Mouse (Mus musculus) liver, postnatal 0 days (tissue): Measurements from ENCODE around the gene Bahcc1. TPM values are rescaled to one million over a fixed set of nuclear protein-coding genes. Genes with fewer than 3 reads are reported as not detected.
A peak's percentile ranks its signal among the peaks of the same experiment; 100 is the strongest.

Experiments
- ATAC-seq: fragments of 200-750 bp; cut with Nextera tagmentation; 2 replicates; pipeline ENCODE4 v1.8.0; 2017; ENCODE audit warnings: mild to moderate bottlenecking, moderate library complexity
- DNase-seq: peaks from one replicate; pipeline ENCODE4 v3.0.0-alpha.2; 2016
- H3K27ac ChIP-seq: fragments of 300-500 bp; sonication (generic); 2 replicates; pipeline ENCODE4 v1.5.1; 2014; ENCODE audit warnings: antibody characterized with exemption, moderate library complexity, mild to moderate bottlenecking, low read depth
- H3K27me3 ChIP-seq: fragments of 300-500 bp; sonication (generic); 2 replicates; pipeline ENCODE4 v1.6.1; 2014; ENCODE audit warnings: low read length, control low read depth, mixed read lengths; ENCODE audit not compliant: insufficient read depth
- H3K36me3 ChIP-seq: fragments of 300-500 bp; sonication (generic); replicated peaks from 2 replicates; pipeline ENCODE4 v1.6.1; 2014; ENCODE audit warnings: mild to moderate bottlenecking, control low read depth, low read length, moderate library complexity, mixed read lengths; ENCODE audit not compliant: insufficient read depth
- H3K4me1 ChIP-seq: fragments of 300-500 bp; sonication (generic); 2 replicates; pipeline ENCODE4 v1.6.1; 2014; ENCODE audit warnings: antibody characterized with exemption, mild to moderate bottlenecking, control low read depth; ENCODE audit not compliant: insufficient read depth
- H3K4me2 ChIP-seq: fragments of 300-500 bp; sonication (generic); 2 replicates; pipeline ENCODE4 v1.6.1; 2014; ENCODE audit warnings: low read depth, mild to moderate bottlenecking, low read length, moderate library complexity, mixed read lengths
- H3K4me3 ChIP-seq: fragments of 300-500 bp; sonication (generic); 2 replicates; pipeline ENCODE4 v1.5.1; 2014; ENCODE audit warnings: low read depth, low read length
- H3K9ac ChIP-seq: fragments of 300-500 bp; sonication (generic); replicated peaks from 2 replicates; pipeline ENCODE4 v1.6.1; 2014; ENCODE audit warnings: mild to moderate bottlenecking, moderate library complexity
- H3K9me3 ChIP-seq: fragments of 300-500 bp; sonication (generic); 2 replicates; pipeline ENCODE4 v1.6.1; 2016; ENCODE audit warnings: mild to moderate bottlenecking, control low read depth, low read length, mixed read lengths
- CTCF ChIP-seq: sonication (generic); IDR thresholded peaks from 2 replicates; pipeline ENCODE4 v1.5.1; 2016; ENCODE audit warnings: antibody characterized with exemption, low read depth
- EP300 ChIP-seq: IDR thresholded peaks from 2 replicates; pipeline ENCODE4 v1.6.1; 2016; ENCODE audit warnings: antibody characterized with exemption, low read depth, mild to moderate bottlenecking
- WGBS: fragments of 180-500 bp; shearing (Covaris S2); extraction: QIAGEN DNeasy Blood & Tissue Kit; methylation state at CpG from one replicate; pipeline ENCODE4 v1.1.7; 2014; ENCODE audit not compliant: insufficient replicate concordance; 5-methylcytosine and 5-hydroxymethylcytosine counted together
- polyA plus RNA-seq: library from polyadenylated mRNA; unstranded; fragments of >200 nt; fragmentation: Nextera tagmentation; extraction: Ambion mirVana; gene quantifications from 2 replicates; pipeline ENCODE4 v1.2.1, GENCODE M21; 2015

Bahcc1 gene
- polyA plus RNA-seq, 1 experiment from 2014 or later, result 1.1 TPM

DNA sequence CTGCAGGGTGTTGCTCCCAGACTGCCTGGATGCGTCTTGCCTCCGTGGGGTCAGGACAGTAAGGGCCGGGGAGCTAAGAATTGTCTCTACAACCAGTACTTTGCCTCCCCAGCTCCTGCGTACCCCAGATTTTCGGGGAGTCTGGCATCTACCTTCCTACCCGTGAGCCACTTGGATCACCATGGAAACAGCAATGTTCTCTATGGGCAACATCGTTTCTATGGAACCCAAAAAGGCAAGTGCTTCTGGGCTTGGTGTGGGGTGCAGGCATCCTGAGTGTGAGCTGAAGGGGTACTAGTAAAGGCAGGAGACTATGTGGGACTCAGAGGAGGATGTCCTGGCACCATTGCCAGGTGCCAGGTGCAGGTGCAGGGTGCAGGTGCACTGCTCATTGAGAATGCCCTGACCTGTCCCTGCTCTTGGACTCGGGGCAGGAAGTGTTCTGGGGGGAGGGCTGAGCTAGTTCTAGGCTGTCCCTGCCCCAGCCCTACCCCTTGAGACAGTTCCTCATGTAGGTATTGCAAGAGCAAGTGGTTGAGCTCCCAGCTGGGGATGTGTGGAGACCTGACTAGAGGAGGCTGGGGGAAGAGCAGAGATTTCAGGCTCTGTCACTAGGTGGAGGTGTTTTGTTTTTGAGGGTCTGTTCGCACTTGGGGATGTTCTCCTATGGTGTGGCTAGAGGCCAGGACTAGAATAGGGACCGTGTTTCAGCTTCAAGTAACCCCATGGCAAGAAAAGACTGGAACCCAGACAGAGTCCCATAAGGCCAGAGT, 35.6 kb downstream of the Bahcc1 start:
- no peak for DNase-seq
- ATAC-seq, result peak; percentile 23; the same call in 1 of the 2 replicates
- no peak overlapping the region for H3K4me3 ChIP-seq
- TF ChIP-seq CTCF, result peak; percentile 23; the same call in 1 of the 2 replicates
- no peak for TF ChIP-seq EP300
- H3K9ac ChIP-seq, result no peak overlapping the region
- no peak overlapping the region for H3K4me2 ChIP-seq
- no peaks in the 10 kb centered on the region for H3K9me3 ChIP-seq
- H3K27ac ChIP-seq, result no peak overlapping the region; the same call in 1 of the 2 replicates
- no peaks in the 10 kb centered on the region for H3K27me3 ChIP-seq
- WGBS, result 76% methylated on average over 10 of the region's 10 CpGs
- peaks cover 6% of the 10 kb centered on the region for H3K4me1 ChIP-seq
- H3K36me3 ChIP-seq, result peaks cover 4% of the 10 kb centered on the region; the same call in 1 of the 2 replicates

- no peaks in the 10 kb centered on the region for H3K9me3 ChIP-seq
- H3K27ac ChIP-seq, result no peak overlapping the region; the same call in 1 of the 2 replicates
- peaks cover 6% of the 10 kb centered on the region; the same call in 1 of the 2 replicates for H3K36me3 ChIP-seq
- H3K27me3 ChIP-seq, result no peaks in the 10 kb centered on the region
- 86% methylated on average over 3 of the region's 3 CpGs for WGBS
- no peak overlapping the region for H3K4me2 ChIP-seq
- no peak for DNase-seq
- no peak overlapping the region for H3K9ac ChIP-seq
- ATAC-seq, result no peak
- no peak overlapping the region for H3K4me3 ChIP-seq
- peaks cover 6% of the 10 kb centered on the region for H3K4me1 ChIP-seq
- TF ChIP-seq EP300 (no peak), CTCF (no peak)
Observed at GRCm38 (mm10) chr11:120269007-120269406, 36.3 kb downstream of the Bahcc1 start.

DNA sequence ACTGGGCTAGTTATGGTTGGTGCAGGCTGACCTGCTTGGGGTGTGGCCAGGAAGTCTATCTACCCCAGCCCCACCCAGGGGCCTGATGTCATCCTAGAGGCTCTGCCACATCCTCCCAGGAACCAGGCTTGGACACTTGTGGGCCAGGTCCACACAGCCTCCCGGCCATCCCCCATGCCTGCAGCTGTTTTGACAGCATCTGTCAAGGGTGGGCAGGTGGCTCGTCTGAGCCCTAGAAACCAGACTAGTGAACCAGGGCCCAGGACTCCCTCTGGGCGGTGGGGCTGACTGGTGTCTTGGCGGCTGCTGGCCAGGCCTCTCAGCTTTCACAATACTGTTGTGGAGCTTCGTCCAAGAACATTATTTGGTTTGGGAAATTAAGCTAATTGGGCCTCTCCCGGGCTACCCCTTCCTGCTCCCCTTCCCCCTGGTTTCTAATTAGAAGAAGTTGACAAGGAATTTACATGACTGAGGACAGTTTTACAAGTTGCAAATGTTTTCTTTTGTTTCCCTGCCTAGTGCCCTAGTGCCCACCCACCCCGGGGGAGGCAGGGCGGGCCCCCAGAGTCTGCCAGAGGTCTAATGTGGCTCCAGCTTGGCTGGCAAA, 36.9 kb downstream of the Bahcc1 start:
- TF ChIP-seq CTCF, result no peak
- no peak for TF ChIP-seq EP300
- Histone ChIP-seq H3K27ac (no peak overlapping the region), H3K9ac (no peak overlapping the region), H3K36me3 (peaks cover 6% of the 10 kb centered on the region; the same call in 1 of the 2 replicates), H3K27me3 (no peaks in the 10 kb centered on the region), H3K4me2 (no peak overlapping the region), H3K9me3 (no peaks in the 10 kb centered on the region), H3K4me3 (no peak overlapping the region), H3K4me1 (peaks cover 6% of the 10 kb centered on the region)
- no peak for ATAC-seq
- 67% methylated on average over 8 of the region's 8 CpGs for WGBS
- DNase-seq, result no peak

- ATAC-seq, result no peak
- no peak for DNase-seq
- no peak for TF ChIP-seq CTCF
- TF ChIP-seq EP300, result no peak
- H3K4me3 ChIP-seq, result no peak overlapping the region
- WGBS, result 70% methylated on average over 11 of the region's 11 CpGs
- no peaks in the 10 kb centered on the region for H3K27me3 ChIP-seq
- H3K9ac ChIP-seq, result no peak overlapping the region
- H3K4me1 ChIP-seq, result peaks cover 15% of the 10 kb centered on the region; the same call in 1 of the 2 replicates
- H3K27ac ChIP-seq, result 0 out of 2 replicates have a peak overlapping the region, but pooled peaks have one; percentile 22
- peaks cover 6% of the 10 kb centered on the region; the same call in 1 of the 2 replicates for H3K36me3 ChIP-seq
- H3K9me3 ChIP-seq, result no peaks in the 10 kb centered on the region
- no peak overlapping the region for H3K4me2 ChIP-seq
Observed at GRCm38 (mm10) chr11:120279335-120279734, 46.6 kb downstream of the Bahcc1 start.

- H3K27me3 ChIP-seq, result no peaks in the 10 kb centered on the region
- H3K9me3 ChIP-seq, result no peaks in the 10 kb centered on the region
- peak overlapping the region; percentile 44; the same call in 1 of the 2 replicates for H3K27ac ChIP-seq
- peak; percentile 68 for DNase-seq
- ATAC-seq, result peak; percentile 37; the same call in 1 of the 2 replicates
- peak; percentile 67 for TF ChIP-seq CTCF
- no peak for TF ChIP-seq EP300
- no peak overlapping the region for H3K9ac ChIP-seq
- H3K36me3 ChIP-seq, result peaks cover 6% of the 10 kb centered on the region; the same call in 1 of the 2 replicates
- peaks cover 15% of the 10 kb centered on the region; the same call in 1 of the 2 replicates for H3K4me1 ChIP-seq
- no peak overlapping the region for H3K4me3 ChIP-seq
- H3K4me2 ChIP-seq, result no peak overlapping the region
- WGBS, result 77% methylated on average over 25 of the region's 25 CpGs
Observed at GRCm38 (mm10) chr11:120280281-120280773, 47.6 kb downstream of the Bahcc1 start.

GRCm38 (mm10) chr11:120280774-120281173, 48.0 kb downstream of the Bahcc1 start:
- Histone ChIP-seq H3K9me3 (no peaks in the 10 kb centered on the region), H3K36me3 (peaks cover 6% of the 10 kb centered on the region; the same call in 1 of the 2 replicates), H3K9ac (no peak overlapping the region), H3K4me2 (no peak overlapping the region), H3K4me1 (peaks cover 15% of the 10 kb centered on the region; the same call in 1 of the 2 replicates), H3K27ac (0 out of 2 replicates have a peak overlapping the region, but pooled peaks have one; percentile 3), H3K4me3 (no peak overlapping the region), H3K27me3 (no peaks in the 10 kb centered on the region)
- ATAC-seq (no peak), DNase-seq (no peak)
- TF ChIP-seq CTCF, result no peak
- TF ChIP-seq EP300, result no peak
- WGBS, result 75% methylated on average over 7 of the region's 7 CpGs
